Mouse (Mus musculus) embryo, embryonic 9.5 days (tissue): ENCODE measurements around the gene 1600014C23Rik.

Experiments
- DNase-seq: peaks from one replicate; pipeline ENCODE4 v3.0.0-alpha.2; 2017; ENCODE audit errors: extremely low spot score

Gene 1600014C23Rik

DNA sequence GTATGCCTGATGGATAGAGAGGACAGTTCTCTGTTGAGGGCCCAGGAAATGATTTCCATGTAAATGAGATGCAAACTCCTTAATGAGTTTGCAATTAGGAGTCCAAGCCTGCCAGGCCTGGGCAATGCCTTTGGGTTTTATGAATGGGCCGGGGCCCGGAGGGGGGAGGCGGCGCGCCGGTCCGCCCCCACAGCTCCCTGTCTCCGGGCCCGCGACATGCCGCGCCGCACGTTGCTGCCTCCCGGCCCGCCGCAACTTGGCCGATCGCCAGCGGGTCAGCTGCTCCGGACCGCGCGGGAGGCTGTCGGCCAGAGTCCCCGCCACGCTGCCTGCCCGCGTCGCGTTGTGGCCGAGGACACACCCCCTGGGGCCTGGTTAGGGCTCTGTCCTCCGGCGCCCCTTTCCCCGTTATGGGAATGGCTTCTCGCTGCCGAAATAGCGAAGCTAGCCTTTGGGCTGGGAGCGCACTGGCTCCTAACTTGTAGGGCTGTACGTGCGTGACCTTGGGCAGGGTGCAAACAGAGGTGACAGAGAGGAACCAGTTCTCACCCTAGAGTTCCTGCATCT, at the start of gene 1600014C23Rik:
TSS of gene 1600014C23Rik (minus strand) at position 110 of the 567 bp plus-strand sequence.
- DNase-seq, result peak; percentile 67

DNA sequence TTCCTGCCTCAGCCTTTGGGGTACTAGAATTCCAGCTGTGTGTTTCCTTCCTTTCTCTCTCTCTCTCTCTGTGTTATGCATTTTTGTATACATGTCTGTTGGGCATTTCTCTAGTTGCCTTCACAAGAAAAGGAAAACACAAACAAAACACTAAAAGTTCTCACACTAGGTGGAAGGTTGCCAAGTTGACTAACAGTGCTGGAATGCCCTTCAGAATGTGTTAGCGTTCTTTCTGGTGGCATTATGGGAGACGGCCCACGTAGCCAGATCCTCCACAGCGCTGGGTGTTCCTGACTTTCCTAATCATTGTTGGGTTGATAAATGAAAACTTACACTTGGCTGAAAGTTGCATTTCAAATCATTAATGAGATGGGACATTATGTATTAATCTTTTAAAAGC, 44.8 kb upstream of the 1600014C23Rik start:
- DNase-seq, result no peak

DNA sequence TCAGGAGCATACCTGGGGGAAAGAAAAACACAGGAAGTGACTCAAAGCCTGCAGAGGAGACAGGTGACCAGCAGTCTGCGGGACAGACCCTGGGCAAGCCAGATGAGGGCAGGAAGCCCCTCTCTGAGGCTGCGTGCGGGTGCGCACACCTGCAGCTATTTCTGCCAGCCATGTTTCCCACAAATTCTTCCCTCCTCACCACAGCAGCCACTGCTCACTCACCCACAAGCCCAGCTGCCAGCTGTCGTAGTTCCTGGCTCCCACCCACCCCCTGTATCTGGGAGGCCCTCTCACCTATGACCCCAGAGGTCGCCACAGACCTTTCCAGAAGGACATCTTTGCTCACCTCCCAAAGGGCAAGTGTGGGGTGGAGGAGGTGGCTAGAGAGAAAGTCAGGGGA, 43.8 kb upstream of the 1600014C23Rik start:
- no peak for DNase-seq

DNA sequence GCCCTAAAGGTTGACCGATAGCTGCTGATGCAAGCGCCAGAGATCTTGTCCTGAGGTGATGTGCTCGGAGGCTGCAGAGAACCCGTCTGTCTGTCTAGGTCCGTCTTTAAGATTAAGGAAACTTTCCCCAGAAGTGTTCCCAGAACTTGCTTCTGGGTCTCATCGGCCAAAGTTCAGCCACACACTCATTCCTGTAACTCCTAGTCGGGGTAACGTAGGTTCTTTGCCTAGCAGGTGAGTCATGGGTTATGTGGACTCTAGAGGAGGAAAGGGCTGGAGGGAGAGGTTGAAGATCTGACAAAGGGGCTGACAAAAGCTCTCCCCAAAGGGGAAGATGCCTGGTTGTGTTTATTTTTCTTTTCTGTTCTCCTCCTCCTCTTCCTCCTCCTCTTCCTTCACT, 42.5 kb upstream of the 1600014C23Rik start:
- DNase-seq, result no peak

DNA sequence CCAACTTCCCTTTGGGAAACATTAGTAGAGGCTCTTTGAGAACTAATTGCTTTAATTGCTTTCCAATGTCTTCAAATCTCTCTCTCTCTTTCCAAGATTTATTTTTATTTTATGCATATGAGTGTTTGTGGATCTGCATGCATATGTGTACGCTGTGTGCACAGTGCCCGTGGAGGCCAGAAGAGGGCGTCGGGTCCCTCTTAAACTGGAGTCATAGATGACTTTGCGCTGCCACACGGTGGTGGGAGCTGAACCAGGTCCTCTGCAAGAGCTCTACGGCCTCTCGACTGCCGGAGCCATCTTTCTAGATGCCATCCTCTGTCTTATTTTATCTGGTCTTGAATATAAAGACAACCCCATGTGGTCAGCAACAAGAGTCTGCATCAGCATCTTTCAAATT, 41.8 kb upstream of the 1600014C23Rik start:
- DNase-seq, result no peak

DNA sequence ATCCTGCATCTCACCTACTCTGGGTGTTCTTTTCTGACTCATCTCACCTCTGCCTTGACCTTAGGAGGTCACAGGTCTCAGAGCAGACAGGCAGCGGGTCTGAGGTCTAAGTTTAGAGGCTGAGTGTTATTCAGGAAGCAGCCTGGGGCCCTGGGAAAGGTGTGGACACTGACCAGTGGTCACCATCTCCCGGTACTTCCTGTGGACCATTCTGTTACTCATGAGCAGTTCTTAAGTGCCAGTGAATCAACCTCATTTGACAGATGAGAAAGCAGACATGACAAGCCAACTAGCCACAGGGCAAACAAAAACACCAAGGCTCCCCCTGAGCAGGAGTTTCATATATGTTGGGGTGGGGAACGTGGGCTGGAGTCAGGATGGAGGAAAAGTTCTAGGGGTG, 38.9 kb upstream of the 1600014C23Rik start:
- DNase-seq, result no peak

DNA sequence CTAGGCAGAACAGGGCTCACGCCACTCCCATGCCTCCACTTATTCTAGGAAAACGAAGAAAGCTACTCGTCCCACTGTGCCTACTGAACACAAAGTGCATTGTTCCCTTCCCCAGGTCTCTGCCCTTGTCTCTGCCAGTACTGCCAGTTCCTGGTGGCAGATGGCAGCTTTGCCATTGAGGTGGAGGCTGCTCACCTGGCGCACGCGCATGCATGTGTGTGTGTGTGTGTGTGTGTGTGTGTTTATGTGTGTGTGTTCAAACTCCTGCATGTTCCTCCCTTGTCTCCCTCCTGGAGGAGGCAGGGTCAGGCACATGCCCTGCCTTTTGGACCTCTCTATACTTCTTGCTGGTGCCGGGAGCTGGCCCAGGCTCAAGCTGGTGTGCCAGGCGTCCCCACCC, 38.5 kb upstream of the 1600014C23Rik start:
- DNase-seq, result no peak

DNA sequence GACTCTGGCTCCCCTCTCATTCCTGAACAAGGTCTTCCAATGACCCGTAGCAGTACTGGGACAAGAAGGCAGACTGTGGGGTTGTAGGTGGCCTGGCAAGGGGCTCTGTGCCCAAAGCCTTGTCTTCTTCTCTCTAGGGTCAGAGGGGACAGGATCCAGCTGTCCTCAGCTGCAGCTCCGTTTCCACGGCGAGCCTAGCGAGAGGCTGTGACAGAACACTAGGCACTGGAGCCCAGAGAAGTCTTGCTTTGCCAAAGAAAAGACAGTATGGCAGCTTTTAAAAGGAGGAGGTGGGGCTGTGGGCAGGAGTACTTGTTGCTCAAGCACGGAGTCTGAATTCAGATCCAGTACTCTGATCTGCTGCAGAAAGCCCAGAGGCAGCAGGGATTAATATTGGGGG, 36.8 kb upstream of the 1600014C23Rik start:
- no peak for DNase-seq

DNA sequence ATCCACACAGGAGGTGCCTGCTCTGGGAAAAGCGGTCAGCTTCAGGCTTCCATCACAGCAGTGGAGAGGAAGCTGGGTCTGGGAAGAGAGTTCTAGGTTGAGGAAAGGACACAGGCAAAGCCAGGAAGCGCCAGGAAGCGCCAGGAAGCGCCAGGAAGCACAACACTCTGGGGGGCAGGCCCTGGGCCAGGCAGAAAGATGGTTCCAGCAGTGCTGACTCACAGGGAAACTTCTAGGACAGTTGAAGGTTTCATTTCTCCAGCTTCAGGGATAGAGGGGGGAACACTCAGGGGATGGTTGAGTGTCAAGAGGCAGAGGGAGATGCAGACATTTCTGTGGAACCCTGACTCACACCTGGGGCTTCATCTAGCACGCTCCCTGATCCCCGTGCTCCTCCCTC, 36.2 kb upstream of the 1600014C23Rik start:
- DNase-seq, result no peak

DNA sequence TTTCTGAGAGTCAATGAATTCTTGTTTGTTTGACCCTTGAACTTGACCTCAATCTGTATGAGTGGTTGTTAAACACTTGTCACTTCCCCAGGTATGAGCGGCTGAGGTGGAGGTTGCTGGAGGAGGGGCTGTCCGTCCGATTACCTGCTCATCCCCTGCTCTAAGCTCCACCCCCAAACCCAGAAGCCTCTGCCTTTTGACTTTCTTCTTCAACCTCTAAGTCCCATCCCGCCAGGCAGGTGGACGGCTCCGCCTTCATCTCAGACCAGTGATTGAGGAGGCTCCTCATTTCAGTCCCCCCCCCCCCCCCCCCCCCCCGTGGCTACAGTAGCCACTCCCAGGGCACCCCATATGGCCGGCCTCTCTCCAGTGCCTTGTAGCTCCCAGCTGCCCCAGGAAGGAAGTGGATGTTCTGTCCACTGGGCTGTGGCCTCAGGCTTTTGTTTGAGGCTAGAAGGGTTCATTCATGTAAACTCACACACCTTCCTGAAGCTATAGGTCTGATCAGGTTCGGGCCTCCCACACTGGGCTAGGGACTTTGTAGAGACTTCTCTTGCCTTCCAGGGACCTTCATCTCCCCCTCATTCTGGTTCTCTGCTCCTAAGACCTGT, 34.0 kb upstream of the 1600014C23Rik start:
- DNase-seq, result no peak

DNA sequence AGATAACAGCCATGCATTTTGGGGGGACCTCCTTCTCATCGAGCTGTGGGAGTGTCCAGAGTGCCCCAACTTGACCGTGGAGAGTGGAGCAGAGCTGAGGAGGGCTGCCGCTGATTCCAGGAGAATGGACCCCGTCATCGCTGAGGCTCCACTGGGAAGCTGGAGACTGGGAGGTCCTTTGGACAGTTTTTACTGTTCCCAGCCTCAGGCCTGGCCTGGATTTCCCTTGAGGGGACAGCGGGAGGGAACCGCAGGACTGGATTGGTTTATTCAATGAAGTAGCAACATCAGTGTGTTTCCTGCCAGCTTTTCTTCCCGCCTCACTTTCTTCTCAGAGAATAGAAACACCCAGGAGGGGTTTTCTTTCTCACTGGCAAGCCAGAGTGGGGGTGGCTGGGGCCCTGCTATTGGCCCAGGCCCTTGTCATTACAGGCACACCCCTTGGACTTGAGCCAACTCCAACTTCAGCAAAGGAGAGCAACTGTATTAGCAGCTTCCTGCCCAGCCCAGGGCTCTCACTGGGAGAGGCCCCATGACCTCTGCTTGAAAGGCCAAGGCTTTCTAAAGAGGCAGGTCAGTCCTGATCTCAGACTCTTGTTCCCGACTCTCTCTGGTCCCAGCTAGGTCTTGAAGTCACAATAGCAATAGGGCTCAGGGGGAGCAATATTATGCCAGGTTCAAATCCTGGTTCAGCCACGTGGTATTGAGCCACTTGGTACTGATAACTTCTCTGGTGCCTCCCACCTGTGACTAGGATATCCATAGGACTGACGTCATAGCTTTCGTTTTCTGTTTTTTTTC, 33.3 kb upstream of the 1600014C23Rik start:
- DNase-seq, result peak; percentile 67

DNA sequence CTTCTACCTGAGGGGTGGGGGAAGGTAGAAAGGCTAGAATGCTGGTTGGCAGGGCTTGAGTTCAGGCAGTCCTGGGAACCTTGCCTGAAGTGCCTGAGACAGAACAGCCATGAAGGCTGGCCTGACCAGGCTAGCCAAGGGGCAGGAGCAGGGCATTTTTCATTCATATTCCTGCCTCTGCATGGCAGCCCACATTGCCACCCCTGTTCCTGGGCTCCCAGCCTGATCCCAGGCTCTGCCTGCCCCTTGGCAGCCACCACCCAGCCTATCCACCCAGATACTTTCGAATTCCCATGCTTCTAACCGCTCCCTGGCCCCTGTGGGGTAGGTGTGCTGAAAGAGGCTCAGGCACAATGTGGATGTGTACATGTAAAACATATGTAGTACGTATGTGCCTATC, 32.3 kb upstream of the 1600014C23Rik start:
- DNase-seq, result no peak

DNA sequence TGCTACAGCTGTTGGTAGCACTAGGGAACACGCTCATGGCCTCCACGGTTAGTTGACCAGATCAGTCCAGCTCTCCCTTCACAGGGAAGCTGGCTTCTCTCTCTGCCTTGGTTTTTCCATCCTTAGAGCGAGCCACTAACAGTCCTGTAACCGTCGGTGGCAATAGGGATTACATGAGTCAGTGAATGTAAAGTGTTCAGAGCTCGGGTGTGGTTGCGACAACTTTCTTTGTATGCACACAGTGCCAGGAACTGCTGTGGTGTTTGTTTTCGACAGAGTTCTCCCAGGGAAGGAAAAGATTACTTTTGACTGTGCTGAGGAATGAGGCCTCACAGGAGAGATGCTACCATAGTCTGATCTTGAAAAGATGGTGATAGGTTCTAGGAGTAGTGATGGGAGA, 29.5 kb upstream of the 1600014C23Rik start:
- DNase-seq, result no peak

DNA sequence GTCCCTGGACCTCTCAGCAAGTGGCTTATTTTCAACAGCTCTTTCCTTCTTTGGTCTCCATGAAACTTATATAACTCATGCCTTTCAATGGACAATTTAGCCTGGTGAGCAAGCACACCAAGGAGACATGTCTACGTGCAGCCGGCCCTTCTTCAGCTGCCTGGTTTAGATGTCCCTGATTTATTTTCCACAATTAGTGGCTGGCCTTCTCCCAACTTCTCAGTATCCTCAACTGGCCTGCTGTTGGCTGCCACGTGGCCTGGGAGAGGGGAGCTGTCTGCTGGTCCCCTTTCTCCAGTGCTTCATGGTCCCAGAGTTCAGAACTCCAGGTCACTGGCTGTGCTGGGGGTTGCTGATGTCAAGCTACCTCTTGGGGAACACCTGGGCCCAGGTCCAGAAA, 28.3 kb upstream of the 1600014C23Rik start:
- no peak for DNase-seq

DNA sequence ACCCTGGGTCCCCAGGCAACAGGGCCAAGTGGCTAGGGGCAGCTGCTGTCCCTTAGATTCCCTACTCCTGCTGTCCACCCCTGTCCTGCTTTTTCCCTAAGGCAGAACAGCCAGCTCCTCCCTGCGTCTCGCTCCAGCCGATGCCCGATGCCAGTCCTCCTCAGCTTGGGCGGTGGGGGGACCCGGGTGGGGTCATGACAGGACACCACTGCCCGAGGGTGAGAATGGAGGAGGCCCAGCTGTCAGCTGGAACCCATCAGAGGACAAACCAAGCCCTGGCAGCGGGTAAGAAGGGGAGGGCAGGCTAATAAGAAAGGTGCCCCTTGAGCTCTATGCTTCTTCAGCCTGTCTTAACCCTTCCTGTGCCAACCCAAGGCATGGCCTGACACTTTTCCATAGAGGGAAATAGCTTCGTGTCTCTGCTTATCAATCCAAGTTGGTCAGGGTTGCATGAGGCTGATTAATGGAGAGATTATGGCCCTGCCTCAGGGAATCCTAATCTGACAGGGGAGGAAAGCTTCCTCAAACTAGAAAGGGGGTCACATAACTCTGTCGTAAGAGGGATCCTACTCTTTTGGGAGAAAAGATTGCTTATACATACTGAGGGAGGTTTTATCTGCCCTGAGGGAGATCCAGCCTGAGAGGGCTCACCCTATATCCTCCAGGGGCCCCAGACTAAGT, 27.5 kb upstream of the 1600014C23Rik start:
- no peak for DNase-seq

DNA sequence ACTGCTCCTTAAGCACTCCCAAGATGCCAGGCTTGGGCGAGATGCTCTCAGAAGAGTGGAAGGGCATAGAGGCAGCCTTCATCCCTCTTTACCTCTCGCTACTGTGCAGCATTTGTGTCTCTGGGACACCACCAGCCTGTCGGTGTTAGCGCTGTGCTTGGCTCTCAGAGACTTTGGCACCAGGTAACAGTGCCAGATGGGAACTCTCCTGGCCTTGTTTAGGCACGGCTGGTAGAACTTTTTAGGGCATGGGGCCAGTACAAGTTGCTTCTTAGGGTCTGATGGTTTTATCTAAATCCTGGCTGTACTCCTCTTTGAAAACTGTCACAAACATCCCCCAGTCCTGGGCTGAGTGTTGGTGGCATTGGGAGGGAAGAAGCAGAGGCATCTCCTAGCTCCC, 26.1 kb upstream of the 1600014C23Rik start:
- no peak for DNase-seq

DNA sequence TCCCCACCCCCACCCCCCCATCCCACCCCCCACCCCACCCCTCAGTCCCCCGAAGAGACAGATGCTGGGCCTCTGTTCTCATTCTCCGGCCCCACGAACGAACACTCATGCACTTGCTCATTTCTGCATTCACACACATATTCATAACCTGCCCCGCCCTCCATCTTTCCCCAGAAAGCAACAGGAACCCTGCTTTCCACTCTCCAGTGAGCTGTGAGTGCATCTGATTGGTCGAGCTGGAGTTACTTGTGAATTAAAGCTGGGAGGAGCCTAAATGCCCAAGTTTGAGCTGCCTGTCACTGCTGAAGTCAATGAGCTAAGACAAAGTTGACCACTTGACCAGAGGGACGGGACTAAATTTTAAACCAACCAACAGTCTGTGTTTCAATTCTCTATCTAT, 25.2 kb upstream of the 1600014C23Rik start:
- no peak for DNase-seq

DNA sequence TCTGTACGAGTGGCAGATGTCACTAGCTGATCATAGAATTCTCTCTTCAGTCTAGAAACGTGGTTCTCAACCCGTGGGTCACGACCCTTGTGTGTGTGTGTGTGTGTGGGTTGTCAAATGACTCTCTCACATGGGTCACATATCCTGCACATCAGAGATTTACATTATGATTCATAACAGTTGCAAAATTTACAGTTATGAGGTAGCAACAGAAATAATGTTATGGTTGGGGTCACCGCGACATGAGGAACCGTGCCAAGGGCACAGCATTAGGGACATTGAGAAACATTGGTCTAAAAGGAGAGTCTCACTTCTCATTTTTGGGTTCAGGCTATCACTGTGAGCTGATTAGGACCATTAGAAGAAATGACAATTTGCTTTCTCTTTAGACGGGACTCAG, 24.3 kb upstream of the 1600014C23Rik start:
- DNase-seq, result no peak

DNA sequence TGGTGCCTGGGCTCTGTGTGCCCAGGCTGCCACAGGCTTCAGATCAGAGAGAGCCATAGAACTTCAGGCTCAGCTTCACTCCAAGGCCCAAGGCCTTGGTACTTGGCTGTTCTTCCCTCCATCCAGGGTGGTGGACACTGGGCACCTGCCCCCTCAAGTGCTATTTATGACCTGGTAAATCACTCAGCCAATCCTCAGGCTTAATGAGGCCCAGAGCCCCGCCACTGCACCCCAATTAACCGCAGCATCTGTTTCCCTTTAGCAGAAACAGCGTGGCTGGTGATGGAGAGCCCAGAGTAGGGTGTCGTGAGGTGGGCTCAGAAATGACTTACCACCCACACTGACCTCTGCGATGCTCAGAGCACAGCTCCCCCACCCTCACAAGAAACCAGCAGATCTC, 23.2 kb upstream of the 1600014C23Rik start:
- no peak for DNase-seq

DNA sequence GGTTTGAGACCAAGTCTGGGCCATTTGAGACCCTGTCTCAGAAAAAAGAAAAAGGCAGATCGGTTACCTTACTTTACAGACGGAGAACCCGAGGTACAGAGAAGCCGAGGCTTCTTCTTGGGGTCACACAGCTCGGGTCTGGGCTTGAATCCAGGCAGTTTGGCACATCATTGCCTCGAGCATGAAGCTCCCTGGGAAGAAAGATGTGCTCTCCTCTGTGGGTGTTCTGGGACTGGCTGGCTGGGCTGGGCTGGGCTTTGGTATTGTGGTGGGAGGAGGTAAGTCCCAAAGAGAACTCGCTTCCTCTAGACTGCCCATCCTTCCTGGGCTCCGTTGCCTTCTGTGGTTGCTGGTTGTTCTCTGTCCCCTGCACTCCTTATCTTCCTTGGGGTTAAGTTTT, 22.7 kb upstream of the 1600014C23Rik start:
- no peak for DNase-seq

DNA sequence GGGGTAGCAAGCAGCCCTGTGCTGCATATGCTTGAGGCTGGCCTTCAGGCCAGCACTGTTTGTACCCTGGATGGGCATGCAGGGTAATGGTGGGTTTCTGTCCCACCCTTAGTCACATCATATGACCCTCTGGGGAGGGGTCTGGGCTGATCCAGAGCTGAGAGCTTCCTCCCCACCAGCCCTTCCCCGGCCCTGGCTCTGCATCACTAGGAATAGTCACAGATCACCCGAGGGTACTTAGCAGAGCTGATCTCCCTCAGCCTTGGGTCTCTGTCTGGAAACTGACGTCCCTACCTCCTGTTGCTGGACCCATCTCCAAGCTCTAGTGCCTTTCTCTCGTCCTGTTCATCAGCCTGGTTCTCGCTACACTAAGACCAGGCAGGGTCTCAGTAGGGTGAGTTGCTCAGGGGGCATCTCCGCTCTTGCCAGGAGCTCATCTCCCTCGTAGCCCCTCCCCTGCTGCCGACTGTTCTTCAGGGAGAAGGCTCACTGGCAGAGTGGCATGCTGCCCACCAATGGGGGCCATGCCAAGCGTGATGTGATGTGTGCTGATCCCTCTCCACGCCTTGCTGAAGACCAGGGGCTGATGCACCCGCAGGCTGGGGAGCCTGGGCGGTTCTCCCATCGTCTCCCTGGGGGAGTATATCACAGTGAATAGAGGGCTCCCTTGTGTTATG, 20.7 kb upstream of the 1600014C23Rik start:
- no peak for DNase-seq

DNA sequence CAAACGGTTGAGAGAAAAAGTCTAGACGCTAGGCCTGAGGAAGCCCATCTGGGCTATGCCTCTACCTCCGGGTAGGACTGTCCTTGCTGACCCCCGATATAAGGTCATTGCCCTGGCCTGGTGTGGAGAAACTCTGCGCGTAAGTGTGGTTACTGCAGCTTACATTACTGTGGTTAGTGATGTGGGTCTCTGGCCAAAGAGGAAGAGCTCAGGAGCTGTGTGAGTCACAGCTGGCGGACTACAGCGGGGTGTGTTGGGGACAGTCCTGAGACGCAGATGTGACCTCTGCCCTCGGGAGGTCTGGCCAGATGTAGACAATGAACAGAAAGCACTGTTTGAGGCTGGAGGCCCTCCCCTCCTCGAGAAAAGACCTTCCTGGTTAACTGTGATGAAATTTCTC, 19.0 kb upstream of the 1600014C23Rik start:
- DNase-seq, result peak; percentile 68
